Mouse (Mus musculus) kidney, postnatal 14 days (tissue): ENCODE results near the gene Gm20838.
"Not testable (repeated sequence)": the region's sequence is repeated elsewhere in the genome, so short reads cannot be mapped to it uniquely, and the experiment has no call there.

Source experiments
- DNase-seq: peaks from one replicate; pipeline ENCODE4 v3.0.0; 2022; ENCODE audit warnings: mixed read lengths

The Gm20838 gene

GRCm38 (mm10) chrY:33543064-33543463, at the start of gene Gm20838:
Gene Gm20838, minus strand, starts transcription at chrY:33543164.
- not testable (repeated sequence) for DNase-seq
